Mouse (Mus musculus): Measurements from ENCODE around the gene Pxmp4. TPM values are rescaled to one million over a fixed set of nuclear protein-coding genes. Genes with fewer than 3 reads are reported as not detected.

Pxmp4 gene
- polyA plus RNA-seq, 1 experiment: 9.5 TPM

GRCm38 (mm10) chr2:154642005-154642459 lies 38.5 kb upstream of the Pxmp4 start:
- Histone ChIP-seq H3K27me3 (ENCODE audit: control insufficient read depth, insufficient read depth, low read length, poor library complexity, severe bottlenecking) (no peaks in the 10 kb centered on the region), H3K36me3 (ENCODE audit: control insufficient read depth, insufficient read depth, low read length, poor library complexity, severe bottlenecking) (0 out of 2 replicates have a peak, but pooled peaks cover 3% of the 10 kb centered on the region), H3K27ac (ENCODE audit: insufficient read depth, low read length) (no peak overlapping the region), H3K9me3 (replicated peaks; ENCODE audit: control insufficient read depth, insufficient read depth, low read length, poor library complexity, severe bottlenecking) (0 out of 2 replicates have a peak, but pooled peaks cover 5% of the 10 kb centered on the region), H3K9ac (ENCODE audit: low read depth, poor library complexity, severe bottlenecking) (no peak overlapping the region), H3K4me3 (ENCODE audit: low read depth, low read length) (no peak overlapping the region), H3K4me1 (ENCODE audit: control insufficient read depth, insufficient read depth, low read length) (no peaks in the 10 kb centered on the region)
- TF ChIP-seq CTCF (IDR thresholded peaks at IDR 0.05; ENCODE audit: low read depth, low read length) (no peak), EP300 (IDR thresholded peaks at IDR 0.05; ENCODE audit: insufficient read depth, low read depth, low read length) (no peak), POLR2A (IDR thresholded peaks at IDR 0.05; ENCODE audit: insufficient read depth, low read length) (no peak)

GRCm38 (mm10) chr2:154641176-154641575 lies 37.7 kb upstream of the Pxmp4 start:
- 0 out of 2 replicates have a peak, but pooled peaks cover 5% of the 10 kb centered on the region for H3K9me3 ChIP-seq (replicated peaks; ENCODE audit: control insufficient read depth, insufficient read depth, low read length, poor library complexity, severe bottlenecking)
- H3K4me3 ChIP-seq (ENCODE audit: low read depth, low read length): no peak overlapping the region
- H3K9ac ChIP-seq (ENCODE audit: low read depth, poor library complexity, severe bottlenecking): no peak overlapping the region
- no peaks in the 10 kb centered on the region for H3K4me1 ChIP-seq (ENCODE audit: control insufficient read depth, insufficient read depth, low read length)
- H3K27me3 ChIP-seq (ENCODE audit: control insufficient read depth, insufficient read depth, low read length, poor library complexity, severe bottlenecking): no peaks in the 10 kb centered on the region
- H3K27ac ChIP-seq (ENCODE audit: insufficient read depth, low read length): no peak overlapping the region
- H3K36me3 ChIP-seq (ENCODE audit: control insufficient read depth, insufficient read depth, low read length, poor library complexity, severe bottlenecking): 0 out of 2 replicates have a peak, but pooled peaks cover 3% of the 10 kb centered on the region
- TF ChIP-seq CTCF (IDR thresholded peaks at IDR 0.05; ENCODE audit: low read depth, low read length) (no peak), EP300 (IDR thresholded peaks at IDR 0.05; ENCODE audit: insufficient read depth, low read depth, low read length) (no peak), POLR2A (IDR thresholded peaks at IDR 0.05; ENCODE audit: insufficient read depth, low read length) (no peak)

GRCm38 (mm10) chr2:154639115-154639514 lies 35.6 kb upstream of the Pxmp4 start:
- no peak overlapping the region for H3K27ac ChIP-seq (ENCODE audit: insufficient read depth, low read length)
- TF ChIP-seq POLR2A (IDR thresholded peaks at IDR 0.05; ENCODE audit: insufficient read depth, low read length) (no peak), CTCF (IDR thresholded peaks at IDR 0.05; ENCODE audit: low read depth, low read length) (no peak), EP300 (IDR thresholded peaks at IDR 0.05; ENCODE audit: insufficient read depth, low read depth, low read length) (no peak)
- no peak overlapping the region for H3K4me3 ChIP-seq (ENCODE audit: low read depth, low read length)
- H3K27me3 ChIP-seq (ENCODE audit: control insufficient read depth, insufficient read depth, low read length, poor library complexity, severe bottlenecking): no peaks in the 10 kb centered on the region
- H3K9ac ChIP-seq (ENCODE audit: low read depth, poor library complexity, severe bottlenecking): no peak overlapping the region
- H3K9me3 ChIP-seq (replicated peaks; ENCODE audit: control insufficient read depth, insufficient read depth, low read length, poor library complexity, severe bottlenecking): 0 out of 2 replicates have a peak, but pooled peaks cover 5% of the 10 kb centered on the region
- 0 out of 2 replicates have a peak, but pooled peaks cover 3% of the 10 kb centered on the region for H3K36me3 ChIP-seq (ENCODE audit: control insufficient read depth, insufficient read depth, low read length, poor library complexity, severe bottlenecking)
- H3K4me1 ChIP-seq (ENCODE audit: control insufficient read depth, insufficient read depth, low read length): no peaks in the 10 kb centered on the region

GRCm38 (mm10) chr2:154638521-154638920 lies 35.0 kb upstream of the Pxmp4 start:
- Histone ChIP-seq H3K27me3 (ENCODE audit: control insufficient read depth, insufficient read depth, low read length, poor library complexity, severe bottlenecking) (no peaks in the 10 kb centered on the region), H3K4me3 (ENCODE audit: low read depth, low read length) (no peak overlapping the region), H3K9ac (ENCODE audit: low read depth, poor library complexity, severe bottlenecking) (no peak overlapping the region), H3K27ac (ENCODE audit: insufficient read depth, low read length) (no peak overlapping the region), H3K36me3 (ENCODE audit: control insufficient read depth, insufficient read depth, low read length, poor library complexity, severe bottlenecking) (0 out of 2 replicates have a peak, but pooled peaks cover 3% of the 10 kb centered on the region), H3K9me3 (replicated peaks; ENCODE audit: control insufficient read depth, insufficient read depth, low read length, poor library complexity, severe bottlenecking) (0 out of 2 replicates have a peak, but pooled peaks cover 5% of the 10 kb centered on the region), H3K4me1 (ENCODE audit: control insufficient read depth, insufficient read depth, low read length) (no peaks in the 10 kb centered on the region)
- peak; percentile 38 for TF ChIP-seq CTCF (IDR thresholded peaks at IDR 0.05; ENCODE audit: low read depth, low read length)
- no peak for TF ChIP-seq POLR2A (IDR thresholded peaks at IDR 0.05; ENCODE audit: insufficient read depth, low read length)
- TF ChIP-seq EP300 (IDR thresholded peaks at IDR 0.05; ENCODE audit: insufficient read depth, low read depth, low read length): no peak

- Histone ChIP-seq H3K27ac (ENCODE audit: insufficient read depth, low read length) (no peak overlapping the region), H3K27me3 (ENCODE audit: control insufficient read depth, insufficient read depth, low read length, poor library complexity, severe bottlenecking) (no peaks in the 10 kb centered on the region), H3K36me3 (ENCODE audit: control insufficient read depth, insufficient read depth, low read length, poor library complexity, severe bottlenecking) (0 out of 2 replicates have a peak, but pooled peaks cover 3% of the 10 kb centered on the region), H3K9me3 (replicated peaks; ENCODE audit: control insufficient read depth, insufficient read depth, low read length, poor library complexity, severe bottlenecking) (0 out of 2 replicates have a peak, but pooled peaks cover 5% of the 10 kb centered on the region), H3K4me3 (ENCODE audit: low read depth, low read length) (no peak overlapping the region), H3K4me1 (ENCODE audit: control insufficient read depth, insufficient read depth, low read length) (no peaks in the 10 kb centered on the region), H3K9ac (ENCODE audit: low read depth, poor library complexity, severe bottlenecking) (no peak overlapping the region)
- TF ChIP-seq CTCF (IDR thresholded peaks at IDR 0.05; ENCODE audit: low read depth, low read length) (no peak), EP300 (IDR thresholded peaks at IDR 0.05; ENCODE audit: insufficient read depth, low read depth, low read length) (no peak), POLR2A (IDR thresholded peaks at IDR 0.05; ENCODE audit: insufficient read depth, low read length) (no peak)
These were observed 32.3 kb upstream of the Pxmp4 start for GRCm38 (mm10) chr2:154635826-154636225.

GRCm38 (mm10) chr2:154633876-154634644 lies 30.6 kb upstream of the Pxmp4 start:
- Histone ChIP-seq H3K4me1 (ENCODE audit: control insufficient read depth, insufficient read depth, low read length) (no peaks in the 10 kb centered on the region), H3K9me3 (replicated peaks; ENCODE audit: control insufficient read depth, insufficient read depth, low read length, poor library complexity, severe bottlenecking) (0 out of 2 replicates have a peak, but pooled peaks cover 5% of the 10 kb centered on the region), H3K36me3 (ENCODE audit: control insufficient read depth, insufficient read depth, low read length, poor library complexity, severe bottlenecking) (peaks cover 3% of the 10 kb centered on the region; the same call in 1 of the 2 replicates), H3K9ac (ENCODE audit: low read depth, poor library complexity, severe bottlenecking) (no peak overlapping the region), H3K4me3 (ENCODE audit: low read depth, low read length) (no peak overlapping the region), H3K27ac (ENCODE audit: insufficient read depth, low read length) (no peak overlapping the region), H3K27me3 (ENCODE audit: control insufficient read depth, insufficient read depth, low read length, poor library complexity, severe bottlenecking) (no peaks in the 10 kb centered on the region)
- TF ChIP-seq EP300 (IDR thresholded peaks at IDR 0.05; ENCODE audit: insufficient read depth, low read depth, low read length) (no peak), CTCF (IDR thresholded peaks at IDR 0.05; ENCODE audit: low read depth, low read length) (no peak), POLR2A (IDR thresholded peaks at IDR 0.05; ENCODE audit: insufficient read depth, low read length) (no peak)

Data from ES-Bruce4 (cell line).